ENCODE assay signal across 8 mouse cellular contexts in genomic region chr9:97111506-97111905, GRCm38 (mm10). TPM values are rescaled to one million over a fixed set of nuclear protein-coding genes. Genes with fewer than 3 reads are reported as not detected.
DNase-seq lines count a peak whose midpoint lies in the region; ATAC-seq and TF ChIP-seq lines count a peak whose summit lies in the region.

No protein-coding gene starts in this region.

- H3K27me3 ChIP-seq in heart, embryonic 10.5 days (ENCODE audit: insufficient read depth, poor library complexity, severe bottlenecking), result no peaks in the 10 kb centered on the region
- H3K27me3 ChIP-seq in intestine, embryonic 14.5 days (replicated peaks; ENCODE audit: control insufficient read depth, insufficient read depth, low read length), result no peaks in the 10 kb centered on the region

- ATAC-seq in intestine, embryonic 14.5 days (replicated peaks; ENCODE audit: low FRiP score, low TSS enrichment, low read depth), result peak; percentile 6; the same call in 1 of the 2 replicates

- intact Hi-C loops in heart, postnatal 25 days (cut with DNase I), result no loop called here

- no peak for DNase-seq in heart, embryonic 10.5 days (ENCODE audit: low spot score)
- no peak for DNase-seq in heart, postnatal 25 days (ENCODE audit: low spot score)
- DNase-seq in intestine, embryonic 14.5 days (ENCODE audit: low spot score), result peak; percentile 53
- DNase-seq in cerebellum, postnatal 36 days, result no peak
- no peak for DNase-seq in cerebellum, postnatal 10 days
- DNase-seq in embryo, embryonic 11 days, result no peak

- H3K36me3 ChIP-seq in heart, embryonic 10.5 days, result peaks cover 5% of the 10 kb centered on the region; the same call in 1 of the 2 replicates
- H3K36me3 ChIP-seq in intestine, embryonic 14.5 days (ENCODE audit: control insufficient read depth, insufficient read depth, low read length), result no peaks in the 10 kb centered on the region; the same call in 1 of the 2 replicates
- no peaks in the 10 kb centered on the region for H3K36me3 ChIP-seq in macrophage (ENCODE audit: inconsistent target)

- TF ChIP-seq CTCF in bone marrow, adult 2 months (IDR thresholded peaks at IDR 0.05; ENCODE audit: control insufficient read depth, insufficient read depth, low read length), result no peak

- 4% methylated on average over 6 of the region's 6 CpGs for WGBS in heart, embryonic 10.5 days
- WGBS in bone marrow, adult 2 months, result 26% methylated on average over 6 of the region's 6 CpGs
- 7% methylated on average over 6 of the region's 6 CpGs for WGBS in intestine, embryonic 14.5 days
- 26% methylated on average over 6 of the region's 6 CpGs for WGBS in macrophage (ENCODE audit: missing documents)

- H3K9me3 ChIP-seq in heart, embryonic 10.5 days, result no peaks in the 10 kb centered on the region
- H3K9me3 ChIP-seq in intestine, embryonic 14.5 days (ENCODE audit: control insufficient read depth, low read length), result no peaks in the 10 kb centered on the region

- no peak for TF ChIP-seq POLR2A in bone marrow, adult 2 months (IDR thresholded peaks at IDR 0.05; ENCODE audit: borderline replicate concordance, control insufficient read depth, low read depth, low read length)

- H3K9ac ChIP-seq in intestine, embryonic 14.5 days (ENCODE audit: low read length), result peak overlapping the region; percentile 91

- peak overlapping the region; percentile 90 for H3K4me3 ChIP-seq in heart, embryonic 10.5 days
- peak overlapping the region; percentile 96 for H3K4me3 ChIP-seq in bone marrow, adult 2 months (replicated peaks; ENCODE audit: control insufficient read depth, low read depth, low read length)
- peak overlapping the region; percentile 89 for H3K4me3 ChIP-seq in intestine, embryonic 14.5 days (ENCODE audit: low read depth, low read length)
- peak overlapping the region; percentile 52 for H3K4me3 ChIP-seq in macrophage (ENCODE audit: inconsistent target)

- peak overlapping the region; percentile 97 for H3K27ac ChIP-seq in heart, embryonic 10.5 days
- no peak overlapping the region for H3K27ac ChIP-seq in bone marrow, adult 2 months (ENCODE audit: control insufficient read depth, insufficient read depth, low read depth, low read length, poor library complexity)
- peak overlapping the region; percentile 93 for H3K27ac ChIP-seq in intestine, embryonic 14.5 days (ENCODE audit: low read depth)
- H3K27ac ChIP-seq in macrophage, result peak overlapping the region; percentile 45

- H3K79me2 ChIP-seq in macrophage (ENCODE audit: inconsistent target), result peaks cover 39% of the 10 kb centered on the region

- H3K4me2 ChIP-seq in intestine, embryonic 14.5 days (ENCODE audit: low read length), result peak overlapping the region; percentile 67

- peaks cover 25% of the 10 kb centered on the region for H3K4me1 ChIP-seq in heart, embryonic 10.5 days
- H3K4me1 ChIP-seq in bone marrow, adult 2 months (ENCODE audit: control insufficient read depth, insufficient read depth, low read length), result peaks cover under 1% of the 10 kb centered on the region; the same call in 1 of the 2 replicates
- peaks cover 17% of the 10 kb centered on the region for H3K4me1 ChIP-seq in intestine, embryonic 14.5 days (replicated peaks; ENCODE audit: control insufficient read depth, insufficient read depth, low read length)

RNA-seq across cellular contexts. Expression of gene Slc25a36, which starts 0.5 kb away (rescaled TPM):
- polyA plus RNA-seq in heart, embryonic 10.5 days (2016; fragmentation: Nextera tagmentation; extraction: Ambion mirVana), result 57.4 and 63.1 TPM in 2 replicates
- total RNA-seq in heart, postnatal 25 days (2021), result 10 to 100 TPM; 38.8 to 42.5 TPM
- polyA plus RNA-seq in bone marrow, adult 2 months (2011; ENCODE audit: insufficient read depth, insufficient read length, low replicate concordance, missing spikeins), result 15.0 and 27.5 TPM in 2 replicates
- 96.7 and 105 TPM in 2 replicates for polyA plus RNA-seq in intestine, embryonic 14.5 days (2014; fragmentation: Nextera tagmentation; extraction: Ambion mirVana)
- total RNA-seq in macrophage (2018; cell fraction: chromatin; rRNA removed), result 100 to 1,000 TPM; 101 to 374 (median 285) TPM
- total RNA-seq in macrophage (2018; cell fraction: cytosol; rRNA removed), result 10 to 100 TPM; 13.6 to 46.8 (median 28.4) TPM
- 100 to 1,000 TPM in 25 of 26 experiments, 10 to 100 TPM in 1; 99.3 to 306 (median 200) TPM for total RNA-seq in macrophage (2018; cell fraction: nucleus; rRNA removed)
- 26.4 to 34.9 TPM (median 30.1 TPM) in 3 replicates for polyA plus RNA-seq in macrophage (2018)
